In genomic region chr10:82984950-82985699, GRCm38 (mm10) we compare ENCODE assay signal across 8 mouse cellular contexts. TPM values are rescaled to one million over a fixed set of nuclear protein-coding genes. Genes with fewer than 3 reads are reported as not detected.
DNase-seq lines count a peak whose midpoint lies in the region; ATAC-seq and TF ChIP-seq lines count a peak whose summit lies in the region.

Gene Chst11, plus strand, starts transcription at chr10:82985498.

- H3K27ac ChIP-seq in neural tube, embryonic 11.5 days (ENCODE audit: low read depth, low read length) = peak within 1 kb of the TSS; percentile 75
- peak within 1 kb of the TSS; percentile 86 for H3K27ac ChIP-seq in embryonic facial prominence, embryonic 10.5 days (replicated peaks)
- H3K27ac ChIP-seq in intestine, postnatal 0 days (ENCODE audit: low read depth, low read length) = peak within 1 kb of the TSS; percentile 50
- peak within 1 kb of the TSS; percentile 48; the same call in 1 of the 2 replicates for H3K27ac ChIP-seq in midbrain, embryonic 11.5 days (ENCODE audit: low read depth, low read length)
- peak within 1 kb of the TSS; percentile 6; the same call in 1 of the 2 replicates for H3K27ac ChIP-seq in small intestine, adult 2 months (ENCODE audit: insufficient read depth, low read depth, low read length)

- no peak; the same call in none of the 2 replicates for TF ChIP-seq POLR2A in small intestine, adult 2 months (IDR thresholded peaks at IDR 0.05; ENCODE audit: low read depth, low read length)

- 0 out of 2 replicates have a peak, but pooled peaks cover 10% of the 10 kb centered on the region for H3K27me3 ChIP-seq in neural tube, embryonic 11.5 days (ENCODE audit: control insufficient read depth, insufficient read depth, low read length)
- peaks cover 72% of the 10 kb centered on the region for H3K27me3 ChIP-seq in embryonic facial prominence, embryonic 10.5 days (replicated peaks; ENCODE audit: low read depth, poor library complexity, severe bottlenecking)
- peaks cover 22% of the 10 kb centered on the region for H3K27me3 ChIP-seq in intestine, postnatal 0 days (replicated peaks; ENCODE audit: control insufficient read depth, insufficient read depth, low read length)
- H3K27me3 ChIP-seq in midbrain, embryonic 11.5 days (ENCODE audit: control insufficient read depth, insufficient read depth, low read length) = peaks cover 17% of the 10 kb centered on the region
- 0 out of 2 replicates have a peak, but pooled peaks cover 5% of the 10 kb centered on the region for H3K27me3 ChIP-seq in small intestine, adult 2 months (ENCODE audit: control insufficient read depth, insufficient read depth, low read length)

- peak; percentile 94 for ATAC-seq in neural tube, embryonic 11.5 days (ENCODE audit: insufficient read depth, low FRiP score, low TSS enrichment)
- ATAC-seq in granulocyte monocyte progenitor cell, adult 5-6 weeks (replicated peaks; ENCODE audit: poor library complexity, severe bottlenecking) = peak; percentile 79
- ATAC-seq in intestine, postnatal 0 days = peak; percentile 61
- peak; percentile 90 for ATAC-seq in midbrain, embryonic 11.5 days (ENCODE audit: low FRiP score)

- 0 out of 2 replicates have a peak, but pooled peaks have one; percentile 2 for TF ChIP-seq CTCF in intestine, postnatal 0 days (IDR thresholded peaks at IDR 0.05; ENCODE audit: low read depth)
- no peak for TF ChIP-seq CTCF in small intestine, adult 2 months (IDR thresholded peaks at IDR 0.05; ENCODE audit: extremely low read depth, insufficient read length, insufficient replicate concordance, low read depth, low read length)

- H3K4me1 ChIP-seq in neural tube, embryonic 11.5 days (ENCODE audit: control insufficient read depth, insufficient read depth, low read length) = peaks cover 17% of the 10 kb centered on the region
- H3K4me1 ChIP-seq in embryonic facial prominence, embryonic 10.5 days = peaks cover 41% of the 10 kb centered on the region
- H3K4me1 ChIP-seq in intestine, postnatal 0 days (replicated peaks; ENCODE audit: control insufficient read depth, insufficient read depth, low read length) = 0 out of 2 replicates have a peak, but pooled peaks cover 2% of the 10 kb centered on the region
- peaks cover 23% of the 10 kb centered on the region for H3K4me1 ChIP-seq in midbrain, embryonic 11.5 days (ENCODE audit: control insufficient read depth, insufficient read depth, low read length)
- peaks cover 4% of the 10 kb centered on the region for H3K4me1 ChIP-seq in small intestine, adult 2 months (ENCODE audit: control insufficient read depth, insufficient read depth, insufficient read length, low read length)

- no peaks in the 10 kb centered on the region for H3K36me3 ChIP-seq in neural tube, embryonic 11.5 days (ENCODE audit: control insufficient read depth, insufficient read depth, low read length)
- no peaks in the 10 kb centered on the region for H3K36me3 ChIP-seq in embryonic facial prominence, embryonic 10.5 days (replicated peaks)
- H3K36me3 ChIP-seq in intestine, postnatal 0 days (ENCODE audit: control insufficient read depth, insufficient read depth) = no peaks in the 10 kb centered on the region
- no peaks in the 10 kb centered on the region for H3K36me3 ChIP-seq in midbrain, embryonic 11.5 days (ENCODE audit: control insufficient read depth, insufficient read depth, low read length)
- no peaks in the 10 kb centered on the region for H3K36me3 ChIP-seq in small intestine, adult 2 months (ENCODE audit: control insufficient read depth, insufficient read depth, low read length)

- intact Hi-C loops in left cerebral cortex, postnatal 4 days (cut with DNase I) = loop anchor here (5.0 to 10.0 kb wide), 3 partner anchors 117 to 202 kb away; no protein-coding TSS in a partner anchor

- no peaks in the 10 kb centered on the region for H3K9me3 ChIP-seq in neural tube, embryonic 11.5 days (ENCODE audit: control insufficient read depth, low read length)
- H3K9me3 ChIP-seq in embryonic facial prominence, embryonic 10.5 days = no peaks in the 10 kb centered on the region
- H3K9me3 ChIP-seq in intestine, postnatal 0 days (ENCODE audit: control insufficient read depth) = no peaks in the 10 kb centered on the region
- no peaks in the 10 kb centered on the region for H3K9me3 ChIP-seq in midbrain, embryonic 11.5 days (ENCODE audit: control insufficient read depth, low read length)

- peak within 1 kb of the TSS; percentile 79 for H3K9ac ChIP-seq in neural tube, embryonic 11.5 days (ENCODE audit: low read length)
- peak within 1 kb of the TSS; percentile 34; the same call in 1 of the 2 replicates for H3K9ac ChIP-seq in intestine, postnatal 0 days (ENCODE audit: low read depth, low read length)
- peak within 1 kb of the TSS; percentile 76 for H3K9ac ChIP-seq in midbrain, embryonic 11.5 days (ENCODE audit: low read length)

- peak within 1 kb of the TSS; percentile 89 for H3K4me2 ChIP-seq in neural tube, embryonic 11.5 days (ENCODE audit: low read depth)
- peak within 1 kb of the TSS; percentile 94 for H3K4me2 ChIP-seq in intestine, postnatal 0 days (replicated peaks; ENCODE audit: low read depth)
- peak within 1 kb of the TSS; percentile 74 for H3K4me2 ChIP-seq in midbrain, embryonic 11.5 days

- peak; percentile 85 for DNase-seq in neural tube, embryonic 11.5 days (ENCODE audit: low spot score)
- no peak for DNase-seq in neural tube, embryonic 10.5 days (ENCODE audit: extremely low spot score, low spot score)
- peak; percentile 89 for DNase-seq in embryonic facial prominence, embryonic 10.5 days (ENCODE audit: low spot score)
- peak; percentile 62 for DNase-seq in left cerebral cortex, postnatal 4 days
- peak; percentile 98 for DNase-seq in midbrain, embryonic 11.5 days (ENCODE audit: low spot score, missing footprints)

- H3K4me3 ChIP-seq in neural tube, embryonic 11.5 days (ENCODE audit: low read depth, low read length) = peak within 1 kb of the TSS; percentile 77
- H3K4me3 ChIP-seq in embryonic facial prominence, embryonic 10.5 days = peak within 1 kb of the TSS; percentile 79
- H3K4me3 ChIP-seq in intestine, postnatal 0 days (ENCODE audit: low read depth, low read length) = peak within 1 kb of the TSS; percentile 69
- H3K4me3 ChIP-seq in midbrain, embryonic 11.5 days (ENCODE audit: low read depth, low read length) = peak within 1 kb of the TSS; percentile 65
- peak within 1 kb of the TSS; percentile 73 for H3K4me3 ChIP-seq in small intestine, adult 2 months (ENCODE audit: low read depth, low read length)

- under 1% methylated on average over 51 of the region's 67 CpGs for WGBS in neural tube, embryonic 11.5 days
- WGBS in embryonic facial prominence, embryonic 10.5 days = under 1% methylated on average over 67 of the region's 67 CpGs
- WGBS in intestine, postnatal 0 days = under 1% methylated on average over 56 of the region's 67 CpGs
- WGBS in midbrain, embryonic 11.5 days = under 1% methylated on average over 67 of the region's 67 CpGs
- WGBS in small intestine, adult 2 months = under 1% methylated on average over 67 of the region's 67 CpGs

RNA-seq across cellular contexts. Expression of gene Chst11, which starts in this region (rescaled TPM):
- 2.5 and 3.1 TPM in 2 replicates for polyA plus RNA-seq in neural tube, embryonic 11.5 days (2014; fragmentation: Nextera tagmentation; extraction: Ambion mirVana)
- 1.1 and 1.3 TPM in 2 replicates for polyA plus RNA-seq in embryonic facial prominence, embryonic 10.5 days (2016; fragmentation: Nextera tagmentation; extraction: Ambion mirVana)
- 12.5 and 15.3 TPM in 2 replicates for total RNA-seq in granulocyte monocyte progenitor cell, adult 5-6 weeks (2014; fragmentation: Nextera tagmentation)
- total RNA-seq in granulocyte monocyte progenitor cell, adult 5-6 weeks (2017) = 20.8 TPM in 2 replicates
- 0.46 and 0.50 TPM in 2 replicates for polyA plus RNA-seq in intestine, postnatal 0 days (2015; fragmentation: Nextera tagmentation; extraction: Ambion mirVana)
- total RNA-seq in left cerebral cortex, postnatal 4 days (2021) = 10 to 100 TPM; 22.4 to 26.0 TPM
- 1.6 and 1.8 TPM in 2 replicates for polyA plus RNA-seq in midbrain, embryonic 11.5 days (2014; fragmentation: Nextera tagmentation; extraction: Ambion mirVana)
- 3.7 and 5.5 TPM in 2 replicates for polyA plus RNA-seq in small intestine, adult 2 months (2012; rRNA removed)

Comparison
In these comparisons a context has a peak if more than half of its experiments do, and no peak if none do; other contexts are left out.
1. Peak in ATAC-seq, H3K4me3 ChIP-seq, H3K27ac ChIP-seq, H3K9ac ChIP-seq and H3K4me2 ChIP-seq in intestine, postnatal 0 days; RNA of the gene not detected or under 1 TPM.
2. H3K27ac ChIP-seq: peak in every context shown above with its lines; median percentile 86 in embryonic facial prominence, embryonic 10.5 days; 75 in neural tube, embryonic 11.5 days; 50 in intestine, postnatal 0 days; 48 in midbrain, embryonic 11.5 days; 6 in small intestine, adult 2 months.